Mouse (Mus musculus): ENCODE data around the gene Slc30a2. TPM values are rescaled to one million over a fixed set of nuclear protein-coding genes. Genes with fewer than 3 reads are reported as not detected.
"Not testable (repeated sequence)": the region's sequence is repeated elsewhere in the genome, so short reads cannot be mapped to it uniquely, and the experiment has no call there.

The Slc30a2 gene
- polyA plus RNA-seq (2016; fragmentation: Nextera tagmentation; extraction: Ambion mirVana), result 0.05 and 0.20 TPM in 2 replicates

DNA sequence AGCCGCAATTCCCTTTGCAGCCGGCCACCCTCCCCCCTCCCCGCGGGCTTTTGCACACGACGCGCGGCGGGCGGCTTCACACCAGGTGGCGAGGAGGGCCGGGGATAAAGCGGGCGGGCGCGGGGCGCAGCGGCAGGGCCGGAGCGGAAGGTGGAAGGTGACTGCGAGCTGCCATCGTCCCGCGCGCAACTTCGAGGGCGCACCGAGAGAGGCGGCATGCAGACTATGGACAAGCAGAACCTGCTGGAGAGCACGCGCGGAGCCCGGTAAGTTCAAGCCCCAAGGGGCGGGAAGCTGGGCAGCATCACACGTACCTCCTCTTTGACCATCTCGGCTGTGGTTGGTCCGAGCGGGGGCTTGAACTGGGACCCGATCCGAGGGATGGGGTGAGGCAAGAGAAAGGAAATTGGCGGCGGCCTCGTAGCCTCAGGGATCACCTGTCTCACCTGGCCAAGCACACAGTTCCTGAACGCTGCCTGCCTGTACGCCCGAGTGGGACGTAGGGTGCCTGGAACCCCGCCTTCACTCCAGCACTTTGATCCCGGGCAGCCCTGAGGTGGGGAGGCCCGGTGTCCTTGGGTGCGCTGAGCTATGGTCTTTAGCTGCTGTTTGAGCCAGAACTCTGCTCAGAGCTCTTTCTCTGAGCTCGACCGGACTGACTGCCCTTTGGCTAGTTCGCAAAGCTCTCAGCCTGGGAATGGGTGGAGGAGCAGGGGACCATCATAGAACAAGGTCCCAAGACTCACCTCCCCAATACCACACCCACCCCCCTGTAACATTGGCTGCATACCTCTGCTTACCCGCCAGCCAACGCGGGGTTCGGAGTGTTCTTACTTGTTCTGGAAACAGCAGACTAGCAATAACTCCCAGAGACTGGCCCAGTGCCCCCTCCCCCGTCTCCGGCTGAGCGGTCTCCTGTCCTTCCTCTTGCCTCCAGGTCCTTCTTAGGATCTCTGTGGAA, at the start of gene Slc30a2:
Gene Slc30a2, plus strand, starts transcription at position 111 of the 961 bp plus-strand sequence.
- Histone ChIP-seq H3K36me3 (no peaks in the 10 kb centered on the region), H3K4me3 (peak within 1 kb of the TSS; percentile 29), H3K4me1 (peaks cover 15% of the 10 kb centered on the region), H3K27ac (no peak within 1 kb of the TSS), H3K27me3 (peaks cover 47% of the 10 kb centered on the region), H3K4me2 (replicated peaks) (peak within 1 kb of the TSS; percentile 52), H3K9me3 (no peaks in the 10 kb centered on the region), H3K9ac (peak within 1 kb of the TSS; percentile 30; the same call in 1 of the 2 replicates)
- ATAC-seq (ENCODE audit: insufficient number of reproducible peaks, insufficient read depth, low FRiP score, low TSS enrichment), result no peak
- 2% methylated on average over 61 of the region's 61 CpGs for WGBS

DNA sequence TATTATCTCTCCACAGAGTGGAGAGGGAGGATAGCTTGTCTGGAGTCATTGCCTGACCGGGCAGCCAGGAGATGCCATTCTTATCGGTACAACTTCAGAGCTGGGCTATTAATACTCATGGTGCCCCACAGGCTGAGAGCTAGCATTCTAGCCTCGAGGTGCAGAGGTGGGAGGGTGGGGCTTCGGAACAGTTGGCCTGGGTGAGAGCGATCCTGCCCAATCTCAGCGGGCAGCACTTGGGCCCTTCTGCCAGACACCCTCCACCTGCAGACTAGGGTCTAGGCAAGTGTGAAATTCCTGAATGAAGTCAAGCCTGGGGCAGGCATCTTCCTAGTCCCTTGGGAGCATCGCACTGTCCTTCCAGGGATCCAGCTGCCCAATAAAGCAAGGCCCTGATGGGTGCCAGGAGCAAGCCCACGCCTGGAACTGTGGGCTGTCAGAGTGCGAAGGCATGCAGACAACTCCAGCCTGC, 49.3 kb upstream of the Slc30a2 start:
- Histone ChIP-seq H3K9ac (no peak overlapping the region), H3K27ac (no peak overlapping the region), H3K4me1 (no peaks in the 10 kb centered on the region), H3K4me2 (replicated peaks) (no peak overlapping the region), H3K27me3 (0 out of 2 replicates have a peak, but pooled peaks cover 11% of the 10 kb centered on the region), H3K36me3 (no peaks in the 10 kb centered on the region), H3K9me3 (no peaks in the 10 kb centered on the region), H3K4me3 (no peak overlapping the region)
- 68% methylated on average over 9 of the region's 9 CpGs for WGBS
- no peak for ATAC-seq (ENCODE audit: insufficient number of reproducible peaks, insufficient read depth, low FRiP score, low TSS enrichment)

DNA sequence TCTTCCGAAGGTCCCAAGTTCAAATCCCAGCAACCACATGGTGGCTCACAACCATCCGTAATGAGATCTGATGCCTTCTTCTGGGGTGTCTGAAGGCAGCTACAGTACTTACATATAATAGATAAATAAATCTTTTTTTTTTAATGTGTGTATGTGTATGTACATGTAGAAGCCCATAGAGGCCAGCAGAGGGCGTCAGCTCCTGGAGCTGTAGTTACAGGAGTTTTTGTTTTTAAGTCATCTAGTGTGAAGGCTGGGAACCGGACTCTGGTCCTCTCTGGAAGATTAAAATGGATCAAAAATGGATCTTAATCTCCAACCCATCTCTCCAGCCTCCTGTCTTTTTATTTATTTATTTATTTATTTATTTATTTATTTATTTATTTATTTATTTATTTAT, 46.9 kb upstream of the Slc30a2 start:
- not testable (repeated sequence) for H3K27ac ChIP-seq; H3K4me2 ChIP-seq (replicated peaks); H3K4me1 ChIP-seq; H3K4me3 ChIP-seq; H3K9me3 ChIP-seq; H3K9ac ChIP-seq; ATAC-seq (ENCODE audit: insufficient number of reproducible peaks, insufficient read depth, low FRiP score, low TSS enrichment); H3K36me3 ChIP-seq
- WGBS, result 86% methylated on average over 4 of the region's 4 CpGs
- 0 out of 2 replicates have a peak, but pooled peaks cover 11% of the 10 kb centered on the region for H3K27me3 ChIP-seq

DNA sequence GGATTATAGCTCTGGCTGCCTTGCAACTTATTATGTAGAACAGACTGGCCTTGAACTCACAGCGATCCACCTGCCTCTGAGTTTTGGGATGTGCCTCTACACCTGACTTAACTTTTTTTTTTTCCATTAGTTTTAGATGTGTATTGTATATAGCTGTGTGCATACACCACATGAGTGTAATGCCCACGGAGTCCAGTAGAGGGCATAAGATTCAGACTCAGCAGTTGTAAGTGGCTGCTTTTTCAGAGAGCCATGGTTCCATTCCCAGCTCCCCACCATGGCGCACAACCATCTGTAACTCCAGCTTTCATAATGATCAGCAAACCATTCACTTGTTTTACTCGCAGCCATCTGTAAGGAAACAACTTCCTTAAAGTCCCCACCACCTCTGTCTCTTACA, 46.5 kb upstream of the Slc30a2 start:
- Histone ChIP-seq H3K9me3 (no peaks in the 10 kb centered on the region), H3K27ac (no peak overlapping the region), H3K4me2 (replicated peaks) (no peak overlapping the region), H3K36me3 (no peaks in the 10 kb centered on the region), H3K9ac (no peak overlapping the region), H3K27me3 (0 out of 2 replicates have a peak, but pooled peaks cover 11% of the 10 kb centered on the region), H3K4me3 (no peak overlapping the region), H3K4me1 (no peaks in the 10 kb centered on the region)
- WGBS, result 89% methylated on average over 4 of the region's 4 CpGs
- no peak for ATAC-seq (ENCODE audit: insufficient number of reproducible peaks, insufficient read depth, low FRiP score, low TSS enrichment)

DNA sequence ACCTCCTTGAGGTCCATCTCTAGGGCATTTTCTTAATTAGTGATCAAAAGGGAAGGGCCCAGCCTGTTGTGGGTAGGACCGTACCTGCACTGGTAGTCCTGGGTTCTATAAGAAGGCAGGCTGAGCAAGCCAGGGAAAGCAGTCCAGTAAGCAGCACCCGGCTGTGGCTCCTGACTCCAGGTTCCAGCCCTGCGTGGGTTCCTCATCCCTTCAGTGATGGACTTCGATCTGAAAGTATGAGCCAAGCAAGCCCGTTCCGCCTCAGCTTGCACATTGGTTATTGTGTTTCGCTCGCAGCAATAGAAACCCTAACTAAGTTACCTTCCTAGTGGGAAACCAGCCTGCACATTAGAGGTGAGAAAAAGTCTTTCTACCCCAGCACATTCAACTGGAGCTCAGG, 45.6 kb upstream of the Slc30a2 start:
- H3K4me1 ChIP-seq, result no peaks in the 10 kb centered on the region
- WGBS, result 90% methylated on average over 8 of the region's 8 CpGs
- no peak overlapping the region for H3K4me2 ChIP-seq (replicated peaks)
- H3K9me3 ChIP-seq, result no peaks in the 10 kb centered on the region
- no peak for ATAC-seq (ENCODE audit: insufficient number of reproducible peaks, insufficient read depth, low FRiP score, low TSS enrichment)
- no peak overlapping the region for H3K27ac ChIP-seq
- H3K36me3 ChIP-seq, result no peaks in the 10 kb centered on the region
- no peak overlapping the region for H3K9ac ChIP-seq
- H3K4me3 ChIP-seq, result no peak overlapping the region
- H3K27me3 ChIP-seq, result 0 out of 2 replicates have a peak, but pooled peaks cover 11% of the 10 kb centered on the region

DNA sequence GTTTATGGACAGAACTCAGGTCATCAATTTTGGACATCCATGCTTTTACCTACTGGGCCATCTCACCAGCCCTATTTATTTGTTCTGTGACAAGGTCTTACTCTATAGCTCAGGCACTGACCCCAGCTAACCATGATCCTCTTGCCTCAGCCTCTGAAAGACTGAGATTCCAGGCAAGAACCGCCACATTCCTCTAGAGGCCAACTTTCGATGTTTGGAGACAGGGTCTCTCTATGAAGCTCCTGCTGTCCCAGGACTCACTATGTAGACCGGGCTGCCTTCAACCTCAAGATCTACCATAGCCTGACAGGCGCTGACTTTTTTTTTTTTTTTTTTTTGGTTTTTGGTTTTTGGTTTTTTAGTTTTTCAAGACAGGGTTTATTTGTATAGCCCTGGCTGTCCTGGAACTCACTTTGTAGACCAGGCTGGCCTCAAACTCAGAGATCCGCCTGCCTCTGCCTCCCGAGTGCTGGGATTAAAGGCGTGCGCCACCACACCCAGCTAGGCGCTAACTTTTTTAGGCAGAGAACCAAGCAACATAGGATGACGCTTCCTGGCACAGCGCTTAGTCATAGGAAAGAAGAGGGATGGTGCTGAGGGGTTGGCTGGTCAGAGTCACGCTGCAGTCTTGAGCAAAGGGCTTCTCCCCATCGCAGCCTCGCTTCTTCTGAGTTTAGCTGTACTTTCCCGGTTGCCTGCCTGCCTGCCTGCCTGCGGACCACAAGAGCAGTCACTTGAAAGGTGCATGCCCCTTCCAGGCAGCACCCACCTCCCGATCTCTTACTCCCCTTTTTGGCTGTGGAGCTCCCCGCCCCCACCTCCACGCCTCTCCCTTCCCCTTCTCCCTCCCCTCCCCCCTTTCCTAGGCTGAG, 44.1 kb upstream of the Slc30a2 start:
- no peak overlapping the region for H3K4me2 ChIP-seq (replicated peaks)
- H3K4me3 ChIP-seq, result no peak overlapping the region
- no peak overlapping the region for H3K27ac ChIP-seq
- no peaks in the 10 kb centered on the region for H3K9me3 ChIP-seq
- 0 out of 2 replicates have a peak, but pooled peaks cover 5% of the 10 kb centered on the region for H3K27me3 ChIP-seq
- no peaks in the 10 kb centered on the region for H3K4me1 ChIP-seq
- no peak overlapping the region for H3K9ac ChIP-seq
- no peak for ATAC-seq (ENCODE audit: insufficient number of reproducible peaks, insufficient read depth, low FRiP score, low TSS enrichment)
- no peaks in the 10 kb centered on the region for H3K36me3 ChIP-seq
- WGBS, result 76% methylated on average over 19 of the region's 19 CpGs

DNA sequence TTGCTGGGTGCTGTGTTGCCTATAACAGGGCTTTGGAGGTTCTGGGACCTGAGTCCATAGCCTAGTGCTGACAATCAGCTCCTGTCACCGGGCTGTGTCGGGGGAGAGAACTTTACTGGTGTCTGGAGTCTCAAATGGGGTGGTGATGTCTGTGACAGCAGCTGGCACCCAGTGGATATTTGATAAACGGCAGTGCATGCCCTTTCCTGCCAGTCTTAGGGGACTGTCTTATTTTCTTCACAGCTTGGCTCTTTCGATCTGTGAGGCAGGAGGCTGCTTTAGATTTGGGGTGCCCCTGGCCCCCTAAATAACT, 43.5 kb upstream of the Slc30a2 start:
- Histone ChIP-seq H3K36me3 (no peaks in the 10 kb centered on the region), H3K27me3 (no peaks in the 10 kb centered on the region), H3K4me3 (no peak overlapping the region), H3K27ac (no peak overlapping the region), H3K9ac (no peak overlapping the region), H3K4me2 (replicated peaks) (no peak overlapping the region), H3K4me1 (no peaks in the 10 kb centered on the region), H3K9me3 (no peaks in the 10 kb centered on the region)
- WGBS, result 61% methylated on average over 4 of the region's 4 CpGs
- ATAC-seq (ENCODE audit: insufficient number of reproducible peaks, insufficient read depth, low FRiP score, low TSS enrichment), result no peak

DNA sequence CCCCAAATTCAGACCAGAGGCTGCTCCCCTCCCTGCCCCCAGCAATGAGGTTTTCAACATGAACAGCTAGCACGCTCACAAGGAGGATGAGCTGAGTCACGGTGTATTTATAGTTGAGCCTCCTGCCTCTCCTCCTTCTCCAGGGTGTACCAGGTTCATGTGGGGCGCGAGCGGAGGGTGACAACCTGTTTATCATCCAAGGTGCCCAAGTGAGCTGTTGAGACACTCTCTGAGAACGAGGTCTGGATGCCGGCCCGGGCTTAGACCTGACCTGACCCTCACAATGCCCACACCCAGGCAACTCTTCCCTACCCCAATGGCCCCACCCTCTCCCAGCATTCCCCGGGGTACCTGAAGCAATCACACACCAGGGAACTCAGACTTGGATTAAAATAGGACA, 42.7 kb upstream of the Slc30a2 start:
- Histone ChIP-seq H3K36me3 (no peaks in the 10 kb centered on the region), H3K4me1 (no peaks in the 10 kb centered on the region), H3K27me3 (no peaks in the 10 kb centered on the region), H3K9me3 (no peaks in the 10 kb centered on the region), H3K27ac (no peak overlapping the region), H3K4me2 (replicated peaks) (no peak overlapping the region), H3K4me3 (no peak overlapping the region), H3K9ac (no peak overlapping the region)
- ATAC-seq (ENCODE audit: insufficient number of reproducible peaks, insufficient read depth, low FRiP score, low TSS enrichment), result no peak
- 81% methylated on average over 9 of the region's 9 CpGs for WGBS

DNA sequence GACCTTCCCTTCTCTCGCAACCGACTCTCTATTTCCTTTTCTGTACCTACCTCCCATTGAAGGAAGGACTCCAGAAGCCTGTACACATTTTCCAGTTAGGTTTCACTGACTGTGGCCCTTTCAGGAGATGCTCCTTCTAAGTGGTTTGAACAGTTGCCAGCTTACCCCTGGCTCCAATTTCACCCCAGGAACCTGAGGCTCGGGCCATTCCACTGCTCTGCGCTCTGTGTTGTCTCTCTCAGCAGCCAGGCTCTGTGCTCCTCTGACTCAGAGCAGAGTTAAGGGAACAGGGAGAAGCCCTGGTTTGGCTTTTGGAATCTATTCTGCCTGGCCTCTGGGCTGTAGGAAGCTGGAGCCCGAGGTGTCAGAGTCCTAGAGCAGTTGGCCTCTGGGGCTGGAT, 40.9 kb upstream of the Slc30a2 start:
- Histone ChIP-seq H3K9ac (no peak overlapping the region), H3K36me3 (no peaks in the 10 kb centered on the region), H3K4me3 (no peak overlapping the region), H3K27ac (no peak overlapping the region), H3K27me3 (no peaks in the 10 kb centered on the region), H3K4me2 (replicated peaks) (no peak overlapping the region), H3K4me1 (peaks cover 3% of the 10 kb centered on the region), H3K9me3 (no peaks in the 10 kb centered on the region)
- ATAC-seq (ENCODE audit: insufficient number of reproducible peaks, insufficient read depth, low FRiP score, low TSS enrichment), result no peak
- 73% methylated on average over 5 of the region's 5 CpGs for WGBS

DNA sequence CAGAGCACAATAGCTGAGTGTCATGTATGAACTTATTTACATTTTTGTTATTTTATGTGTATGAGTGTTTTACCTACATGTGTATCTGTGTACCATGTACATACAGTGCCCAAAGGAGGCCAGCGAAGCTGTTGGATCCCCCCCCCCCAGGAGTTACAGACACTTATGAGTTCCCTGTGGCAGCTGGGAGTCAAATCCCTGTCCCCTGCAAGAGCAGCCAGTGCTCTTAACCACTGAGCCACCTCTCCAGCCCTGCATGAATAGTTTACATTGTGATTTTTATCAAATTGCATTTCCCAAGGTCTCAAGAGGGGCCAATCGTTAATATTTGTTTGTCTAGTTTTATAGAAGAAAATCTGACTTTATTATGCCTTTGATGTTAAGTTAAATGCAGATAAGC, 36.0 kb upstream of the Slc30a2 start:
- no peaks in the 10 kb centered on the region for H3K27me3 ChIP-seq
- no peaks in the 10 kb centered on the region for H3K36me3 ChIP-seq
- H3K9me3 ChIP-seq, result no peaks in the 10 kb centered on the region
- ATAC-seq (ENCODE audit: insufficient number of reproducible peaks, insufficient read depth, low FRiP score, low TSS enrichment), result no peak
- H3K4me2 ChIP-seq (replicated peaks), result peak overlapping the region; percentile 32; the same call in 1 of the 2 replicates
- no peak overlapping the region for H3K4me3 ChIP-seq
- H3K4me1 ChIP-seq, result peaks cover 10% of the 10 kb centered on the region
- H3K27ac ChIP-seq, result no peak overlapping the region
- 73% methylated on average over 2 of the region's 2 CpGs for whole genome bisulfite sequencing
- no peak overlapping the region for H3K9ac ChIP-seq

DNA sequence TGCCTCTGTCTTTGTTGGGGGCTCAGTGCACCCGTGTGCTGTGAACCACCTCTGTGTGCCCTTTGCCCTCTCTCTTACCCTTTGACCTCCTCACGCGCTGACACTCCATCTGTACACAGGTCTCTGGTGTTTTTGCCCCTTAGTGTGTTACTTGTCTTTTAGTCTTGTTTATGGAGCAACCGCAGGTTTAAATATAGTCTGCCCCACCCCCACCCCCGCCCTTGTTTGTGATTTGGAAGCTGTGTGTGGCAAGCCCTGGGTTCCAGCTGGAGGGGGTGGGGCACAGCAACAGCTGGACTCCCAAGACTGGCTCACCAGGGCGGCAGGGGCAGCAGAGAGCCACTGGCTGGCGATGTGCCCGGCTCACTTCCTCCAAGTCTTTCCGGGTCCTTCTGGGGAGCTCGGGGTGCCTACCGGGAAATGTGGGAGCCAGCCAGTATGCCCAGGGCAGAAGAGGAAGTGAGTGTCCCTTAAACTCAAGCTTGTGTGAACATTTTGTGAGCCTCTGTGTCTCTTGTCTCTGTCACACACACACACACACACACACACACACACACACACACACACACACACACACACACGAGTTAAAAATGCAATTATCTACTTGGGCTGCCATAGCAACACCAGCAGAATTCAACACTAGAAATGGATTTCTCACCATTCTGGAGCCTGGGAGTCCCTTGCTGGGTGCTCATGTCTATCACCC, 35.5 kb upstream of the Slc30a2 start:
- H3K4me2 ChIP-seq (replicated peaks), result peak overlapping the region; percentile 32
- no peak overlapping the region for H3K4me3 ChIP-seq
- peaks cover 10% of the 10 kb centered on the region for H3K4me1 ChIP-seq
- H3K9ac ChIP-seq, result no peak overlapping the region
- no peaks in the 10 kb centered on the region for H3K36me3 ChIP-seq
- H3K9me3 ChIP-seq, result no peaks in the 10 kb centered on the region
- 18% methylated on average over 12 of the region's 12 CpGs for WGBS
- H3K27ac ChIP-seq, result no peak overlapping the region
- H3K27me3 ChIP-seq, result no peaks in the 10 kb centered on the region
- ATAC-seq (ENCODE audit: insufficient number of reproducible peaks, insufficient read depth, low FRiP score, low TSS enrichment), result no peak

Data from embryonic facial prominence, embryonic 12.5 days (tissue).